Mouse (Mus musculus): ENCODE data around the gene Hsd17b11. TPM values are rescaled to one million over a fixed set of nuclear protein-coding genes. Genes with fewer than 3 reads are reported as not detected.
A peak's percentile ranks its signal among the peaks of the same experiment; 100 is the strongest.

Gene Hsd17b11
- polyA plus RNA-seq (2017; shearing (Covaris generic)), result 1 to 10 TPM; 4.3 to 5.2 TPM

DNA sequence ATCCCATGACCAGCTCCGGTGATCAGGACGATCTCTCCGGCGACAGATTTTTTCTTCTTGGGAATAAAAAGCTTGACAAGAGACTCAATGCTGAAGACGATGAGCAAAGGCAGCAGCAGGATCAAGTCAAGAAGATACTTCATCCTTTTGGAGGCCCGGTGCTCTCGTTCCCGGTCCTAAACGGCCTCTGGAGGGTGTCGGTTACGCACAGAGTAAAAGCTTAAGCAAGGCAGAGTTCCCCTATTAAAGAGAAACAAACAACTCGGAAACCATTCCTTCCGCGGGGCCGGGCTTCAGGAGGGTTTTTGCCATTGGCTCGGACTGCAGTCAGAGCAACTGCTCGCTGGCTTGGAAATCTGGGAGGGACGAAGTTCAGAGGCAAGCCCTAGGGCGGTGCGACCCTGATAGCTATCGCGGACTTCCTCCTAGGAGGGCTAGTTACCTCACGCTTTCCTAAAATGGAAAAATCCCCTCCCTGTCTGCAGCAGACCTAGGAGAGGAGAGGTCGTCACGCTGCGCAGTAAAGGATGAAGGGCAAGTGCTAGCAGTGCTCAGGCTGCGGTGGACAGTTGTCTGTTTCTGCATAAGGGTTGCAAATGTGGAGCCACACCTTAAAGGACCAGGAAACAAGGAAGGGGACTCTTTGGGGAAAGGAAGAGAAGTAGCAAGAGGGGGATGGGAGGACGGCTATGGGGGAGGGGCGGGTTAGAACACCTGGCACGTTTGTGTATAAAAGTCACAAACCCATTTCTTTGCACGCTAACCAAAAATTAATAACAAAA is at the start of gene Hsd17b11:
TSS of gene Hsd17b11 (minus strand) at position 323 of the 782 bp plus-strand sequence.
- peak; percentile 78 for ATAC-seq

- no peak for ATAC-seq
Observed at GRCm38 (mm10) chr5:104071048-104071447, 49.3 kb upstream of the Hsd17b11 start.

DNA sequence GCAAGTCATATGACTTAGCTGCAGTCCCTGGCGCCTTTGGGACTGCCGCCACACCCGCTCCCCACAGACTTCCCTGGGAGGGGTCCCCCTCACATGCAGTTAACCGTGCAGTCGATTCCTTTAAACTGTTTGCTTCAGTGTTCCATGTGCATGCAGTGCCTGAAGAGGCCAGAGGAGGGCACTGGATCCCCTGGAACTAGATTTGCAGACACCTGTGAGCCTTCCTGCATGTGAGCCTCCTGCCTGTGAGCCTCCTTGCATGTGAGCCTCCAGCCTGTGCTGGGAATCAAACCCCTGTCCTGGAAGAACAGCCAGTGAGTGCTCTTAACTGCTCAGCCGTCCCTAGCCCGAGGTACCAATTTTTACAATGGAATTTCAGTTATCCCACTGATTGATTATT is 47.0 kb upstream of the Hsd17b11 start:
- peak; percentile 45 for ATAC-seq

GRCm38 (mm10) chr5:104062773-104063551 is 41.2 kb upstream of the Hsd17b11 start:
- no peak for ATAC-seq

DNA sequence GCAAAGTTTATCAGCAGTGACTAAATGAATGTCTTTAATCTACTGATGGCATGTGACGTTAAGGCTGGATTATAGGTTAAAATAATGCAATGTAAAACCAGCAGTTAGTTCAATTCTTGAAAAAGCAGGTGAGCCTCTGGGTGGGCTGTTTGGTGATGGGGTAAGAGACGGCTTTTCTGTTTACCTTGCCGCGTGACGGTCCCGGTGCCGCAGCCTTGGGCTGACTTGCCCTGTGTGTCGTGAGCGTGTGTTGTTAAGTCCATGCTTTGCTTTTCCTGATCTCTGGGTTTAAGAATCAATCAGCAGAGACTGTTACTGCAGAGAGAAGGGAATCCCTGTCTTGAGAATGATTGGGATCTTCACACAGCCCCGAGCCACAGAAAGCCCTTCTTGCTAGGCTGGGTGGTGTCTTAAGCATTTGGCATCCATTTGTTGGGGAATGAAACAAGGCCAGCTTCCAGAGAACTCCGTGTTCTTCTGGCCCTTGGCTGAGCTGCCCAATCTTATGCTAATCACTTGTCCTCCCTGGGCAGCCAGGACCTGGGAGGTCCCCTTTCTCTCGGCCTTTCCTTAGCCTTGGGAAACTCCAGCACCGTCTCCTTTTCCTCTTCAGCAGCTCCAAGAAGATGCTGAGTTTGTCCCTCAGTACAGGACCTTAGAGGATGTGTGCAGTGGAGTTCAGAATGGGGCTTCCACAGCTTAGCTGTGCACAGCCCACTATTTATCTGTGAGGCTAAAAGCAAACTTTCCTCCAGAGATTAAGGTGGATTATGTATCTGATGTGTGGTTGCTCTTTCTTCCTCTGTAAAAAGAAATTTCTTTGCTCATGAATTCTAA is 40.4 kb upstream of the Hsd17b11 start:
- no peak for ATAC-seq

DNA sequence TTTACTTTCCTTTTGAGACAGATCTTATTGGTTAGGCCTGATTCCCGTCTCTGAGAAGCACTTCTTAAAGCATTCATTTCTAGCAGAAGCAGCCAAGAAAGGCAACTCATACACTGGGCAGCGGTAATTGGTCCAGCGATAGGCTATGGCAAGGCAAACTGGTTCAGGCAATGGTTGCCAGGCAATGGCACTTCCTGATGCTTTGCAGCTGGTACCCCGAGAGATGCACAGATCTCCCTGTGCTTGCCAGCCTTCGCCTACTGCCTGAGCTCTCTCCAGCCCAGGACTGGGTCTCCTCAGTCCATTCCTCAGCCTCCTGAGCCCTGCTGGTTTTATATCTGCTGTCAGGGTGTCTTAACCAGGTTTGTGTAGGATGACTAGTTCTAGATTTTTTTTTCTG is 38.7 kb upstream of the Hsd17b11 start:
- ATAC-seq, result no peak

GRCm38 (mm10) chr5:104059628-104060027 is 37.9 kb upstream of the Hsd17b11 start:
- ATAC-seq, result no peak

GRCm38 (mm10) chr5:104058021-104058420 is 36.3 kb upstream of the Hsd17b11 start:
- ATAC-seq, result peak; percentile 62

- ATAC-seq, result no peak
Observed at GRCm38 (mm10) chr5:104056295-104056694, 34.6 kb upstream of the Hsd17b11 start.

DNA sequence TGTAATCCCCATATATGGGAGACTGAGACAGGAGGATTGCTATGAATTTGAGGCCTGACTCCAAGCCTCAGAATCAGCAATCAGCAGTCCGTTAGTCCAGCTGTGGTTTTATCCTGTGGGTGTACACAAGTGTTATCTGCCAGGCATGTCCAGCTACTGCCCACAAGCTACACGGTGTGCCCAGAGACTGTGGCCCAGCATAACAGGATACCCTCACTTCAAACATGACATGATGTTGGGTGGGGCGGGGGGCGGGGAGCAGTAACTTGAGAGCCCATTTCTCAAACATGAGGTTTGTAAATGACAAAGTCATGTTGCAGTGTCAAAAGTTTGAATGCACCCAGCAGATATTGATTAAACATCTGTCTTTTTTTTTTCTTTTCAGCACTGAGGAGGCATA is 34.1 kb upstream of the Hsd17b11 start:
- no peak for ATAC-seq

- no peak for ATAC-seq
Observed at GRCm38 (mm10) chr5:104054938-104055337, 33.2 kb upstream of the Hsd17b11 start.

DNA sequence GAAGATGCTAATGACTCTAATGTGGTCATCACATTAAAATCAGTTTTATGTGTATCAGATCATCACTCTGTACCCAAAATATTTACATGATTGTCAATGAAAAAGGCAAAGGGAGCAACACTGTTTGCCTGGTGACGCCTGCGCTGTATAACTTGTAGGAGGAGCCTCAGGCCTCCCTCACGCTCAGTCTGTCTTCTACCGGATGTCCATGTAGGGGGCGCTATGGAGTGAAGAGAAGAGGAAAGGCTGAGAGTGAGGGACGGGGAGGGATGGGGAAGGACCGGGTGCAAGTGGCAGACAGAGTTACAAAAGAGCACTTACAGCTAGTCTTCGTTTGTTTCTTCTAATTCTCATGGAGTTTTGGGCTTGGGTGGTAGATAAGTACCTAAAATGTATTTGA is 31.2 kb upstream of the Hsd17b11 start:
- peak; percentile 74 for ATAC-seq

GRCm38 (mm10) chr5:104048139-104048538 is 26.4 kb upstream of the Hsd17b11 start:
- no peak for ATAC-seq

GRCm38 (mm10) chr5:104047200-104048105 is 25.7 kb upstream of the Hsd17b11 start:
- ATAC-seq, result peak; percentile 9

- peak; percentile 93 for ATAC-seq
Observed at GRCm38 (mm10) chr5:104046256-104047199, 24.8 kb upstream of the Hsd17b11 start, which contains the start of gene Nudt9. Gene Nudt9, plus strand, starts transcription at chr5:104046306.

GRCm38 (mm10) chr5:104043704-104044103 is 22.0 kb upstream of the Hsd17b11 start:
- no peak for ATAC-seq

DNA sequence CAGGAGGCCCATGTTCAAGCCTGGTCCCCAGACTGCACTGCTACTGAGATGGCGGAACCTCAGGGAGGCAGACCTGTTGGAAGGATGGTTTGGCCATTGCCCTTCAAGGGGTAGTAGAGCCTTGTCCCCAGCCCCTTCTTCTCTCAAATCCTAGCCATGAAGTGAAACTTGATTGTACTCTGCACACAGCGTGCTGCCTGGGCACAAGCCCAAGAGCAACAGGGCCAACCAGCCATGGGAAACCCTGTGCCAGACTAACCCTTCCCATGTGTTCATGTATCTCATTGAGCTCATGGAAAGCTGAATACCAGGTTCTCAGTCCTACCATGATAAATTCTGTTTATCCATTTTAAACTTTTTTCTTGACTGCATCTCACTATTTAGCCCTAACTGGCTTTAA is 21.2 kb upstream of the Hsd17b11 start:
- no peak for ATAC-seq

GRCm38 (mm10) chr5:104039154-104039932 is 17.6 kb upstream of the Hsd17b11 start:
- ATAC-seq, result no peak

DNA sequence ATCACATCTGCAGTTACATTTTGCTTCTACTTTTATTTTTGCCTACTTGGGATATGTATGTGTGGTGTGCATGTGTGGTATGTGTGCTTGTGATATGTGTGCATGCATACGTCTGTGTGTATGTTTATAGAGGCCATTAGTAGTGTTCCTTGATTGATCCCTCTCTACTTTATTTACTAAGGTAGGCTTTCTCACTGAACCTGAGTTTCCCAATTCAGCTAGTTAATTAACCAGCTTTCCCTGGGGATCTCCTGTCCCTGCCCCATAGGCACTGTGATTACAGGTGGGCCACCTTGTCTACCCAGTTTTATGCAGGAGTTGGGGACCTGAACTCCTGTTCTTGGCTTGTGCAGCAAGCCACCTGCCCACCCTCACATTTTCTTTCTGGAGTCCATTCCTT is 15.0 kb upstream of the Hsd17b11 start:
- ATAC-seq, result no peak

DNA sequence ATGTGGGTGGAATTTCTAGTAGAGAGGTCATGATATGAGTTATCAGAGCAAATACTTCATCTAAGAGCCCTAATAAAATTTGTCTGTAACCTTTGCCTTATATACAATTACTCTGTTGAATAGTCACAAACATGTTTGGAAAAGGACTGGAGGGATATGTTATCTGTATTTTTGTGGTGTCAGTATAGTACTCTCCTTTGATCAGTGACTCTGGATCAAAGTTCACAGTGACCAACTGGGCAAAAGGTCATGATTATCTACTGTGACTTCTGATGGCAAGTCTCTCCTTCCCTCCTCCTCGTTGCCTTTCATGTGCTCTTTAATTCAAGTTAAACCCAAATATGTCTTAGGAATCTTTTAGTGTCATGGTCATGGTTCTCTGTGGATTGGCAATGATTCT is 14.1 kb upstream of the Hsd17b11 start:
- ATAC-seq, result no peak
